Mouse (Mus musculus) forebrain, embryonic 15.5 days (tissue): ENCODE measurements at regions not wholly inside any gene's neighbourhood (a gene's known extent, or its start where the extent isn't known, plus 50 kb on each side); places are given as distances from the start of the nearest gene placed in this dataset.

ENCODE experiments used
- ATAC-seq: fragments of 200-750 bp; cut with Nextera tagmentation; replicated peaks from 2 replicates; pipeline ENCODE4 v1.8.0; 2017; ENCODE audit warnings: mild to moderate bottlenecking, moderate TSS enrichment, moderate library complexity
- H3K27ac ChIP-seq: fragments of 300-500 bp; sonication (generic); replicated peaks from 2 replicates; pipeline ENCODE4 v1.5.1; 2015; ENCODE audit warnings: mild to moderate bottlenecking, inconsistent platforms
- H3K27me3 ChIP-seq: fragments of 300-500 bp; sonication (generic); 2 replicates; pipeline ENCODE4 v1.6.1; 2015; ENCODE audit warnings: inconsistent platforms
- H3K36me3 ChIP-seq: fragments of 300-500 bp; sonication (generic); 2 replicates; pipeline ENCODE4 v1.6.1; 2015; ENCODE audit warnings: mild to moderate bottlenecking, inconsistent platforms
- H3K4me1 ChIP-seq: fragments of 300-500 bp; sonication (generic); 2 replicates; pipeline ENCODE4 v1.6.1; 2015; ENCODE audit warnings: inconsistent platforms
- H3K4me2 ChIP-seq: fragments of 300-500 bp; sonication (generic); replicated peaks from 2 replicates; pipeline ENCODE4 v1.6.1; 2015; ENCODE audit warnings: mild to moderate bottlenecking, inconsistent platforms
- H3K4me3 ChIP-seq: fragments of 300-500 bp; sonication (generic); 2 replicates; pipeline ENCODE4 v1.5.1; 2015; ENCODE audit warnings: mild to moderate bottlenecking, inconsistent platforms
- H3K9ac ChIP-seq: fragments of 300-500 bp; sonication (generic); replicated peaks from 2 replicates; pipeline ENCODE4 v1.6.1; 2015; ENCODE audit warnings: mild to moderate bottlenecking, inconsistent platforms
- H3K9me3 ChIP-seq: fragments of 300-500 bp; sonication (generic); 2 replicates; pipeline ENCODE4 v1.6.1; 2016; ENCODE audit warnings: inconsistent platforms
- WGBS: fragments of 180-500 bp; shearing (Covaris S2); methylation state at CpG from one replicate; pipeline ENCODE4 v1.1.7; 2015; ENCODE audit warnings: mixed read lengths; 5-methylcytosine and 5-hydroxymethylcytosine counted together

DNA sequence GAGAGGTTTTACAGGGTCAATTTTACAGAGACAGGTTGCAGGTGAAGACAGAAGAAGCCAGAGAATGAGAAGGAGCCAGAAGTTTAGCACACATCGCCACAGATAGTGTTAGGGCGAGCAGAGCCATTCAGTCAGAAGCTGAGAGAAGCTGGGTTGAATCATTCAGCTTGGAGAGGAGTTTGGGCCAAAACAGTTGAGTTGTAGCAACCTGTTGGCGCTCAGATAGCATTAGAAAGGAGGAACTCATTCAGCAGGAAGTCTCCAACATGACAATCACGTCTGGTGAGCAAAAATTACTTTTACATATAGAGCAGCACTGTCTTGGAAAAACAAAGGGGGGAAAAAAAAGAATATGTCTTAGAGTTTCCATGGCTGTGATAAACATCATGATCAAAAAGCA lies 53.2 kb downstream of the Fam43a start:
- H3K27me3 ChIP-seq, result no peaks in the 10 kb centered on the region
- H3K27ac ChIP-seq, result no peak overlapping the region
- ATAC-seq, result no peak
- H3K36me3 ChIP-seq, result no peaks in the 10 kb centered on the region
- peaks cover 12% of the 10 kb centered on the region for H3K4me1 ChIP-seq
- WGBS, result 84% methylated on average over 4 of the region's 4 CpGs
- no peak overlapping the region for H3K4me2 ChIP-seq
- no peaks in the 10 kb centered on the region for H3K9me3 ChIP-seq
- no peak overlapping the region for H3K4me3 ChIP-seq
- H3K9ac ChIP-seq, result no peak overlapping the region

- WGBS, result 73% methylated on average over 5 of the region's 5 CpGs
- ATAC-seq, result peak; percentile 78
- Histone ChIP-seq H3K27ac (0 out of 2 replicates have a peak overlapping the region, but pooled peaks have one; percentile 20), H3K27me3 (no peaks in the 10 kb centered on the region), H3K36me3 (no peaks in the 10 kb centered on the region), H3K4me3 (no peak overlapping the region), H3K4me1 (peaks cover 12% of the 10 kb centered on the region), H3K4me2 (no peak overlapping the region), H3K9me3 (no peaks in the 10 kb centered on the region), H3K9ac (no peak overlapping the region)
These were observed 54.3 kb downstream of the Fam43a start for GRCm38 (mm10) chr16:30653806-30654205.

DNA sequence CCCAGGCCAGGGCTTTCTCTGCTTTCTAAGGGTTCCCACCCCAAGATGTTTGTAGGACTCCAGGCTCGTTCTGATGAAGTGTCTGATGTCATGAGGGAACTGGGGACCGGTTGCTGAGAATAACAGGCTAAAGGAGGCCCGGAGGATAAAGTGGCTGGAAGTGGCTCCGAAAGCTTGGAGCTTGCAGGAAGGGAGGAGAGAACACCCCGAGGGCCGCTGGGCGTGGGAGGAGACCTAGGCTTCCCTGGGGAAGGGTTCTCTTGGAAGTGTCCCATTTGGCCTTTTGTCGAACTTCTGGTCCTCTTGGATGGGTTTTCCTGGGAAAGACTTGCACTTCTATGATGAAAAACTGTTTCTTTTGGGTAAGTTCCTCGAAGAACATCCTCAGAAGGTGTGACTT lies 54.7 kb downstream of the Fam43a start:
- Histone ChIP-seq H3K27ac (0 out of 2 replicates have a peak overlapping the region, but pooled peaks have one; percentile 20), H3K4me1 (peaks cover 12% of the 10 kb centered on the region), H3K36me3 (no peaks in the 10 kb centered on the region), H3K4me3 (no peak overlapping the region), H3K9me3 (no peaks in the 10 kb centered on the region), H3K27me3 (no peaks in the 10 kb centered on the region), H3K4me2 (no peak overlapping the region), H3K9ac (no peak overlapping the region)
- ATAC-seq, result no peak
- 87% methylated on average over 9 of the region's 9 CpGs for WGBS

DNA sequence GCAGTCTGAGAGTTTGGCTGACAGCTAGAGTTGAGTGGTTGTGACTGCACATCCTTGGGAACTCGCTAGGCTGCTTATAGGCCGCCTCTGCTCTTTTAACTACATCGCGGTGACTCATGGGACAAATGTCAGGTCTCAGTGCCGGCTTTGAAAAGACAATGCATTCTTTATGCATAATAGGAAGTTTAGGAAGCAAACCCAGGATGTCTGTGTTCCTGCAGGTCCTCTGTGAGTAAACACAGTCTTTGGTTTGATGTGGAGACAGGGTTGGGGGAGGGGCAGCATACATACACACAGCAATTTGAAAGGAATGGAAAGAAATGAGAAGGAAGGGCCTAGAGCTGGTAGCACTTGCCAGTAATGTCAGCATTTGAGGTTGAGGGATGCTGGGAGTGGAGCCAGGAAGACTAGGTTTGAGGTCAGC lies 56.3 kb downstream of the Fam43a start:
- Histone ChIP-seq H3K4me1 (peaks cover 12% of the 10 kb centered on the region), H3K9me3 (no peaks in the 10 kb centered on the region), H3K36me3 (no peaks in the 10 kb centered on the region), H3K27ac (0 out of 2 replicates have a peak overlapping the region, but pooled peaks have one; percentile 35), H3K27me3 (no peaks in the 10 kb centered on the region), H3K9ac (no peak overlapping the region), H3K4me3 (no peak overlapping the region), H3K4me2 (no peak overlapping the region)
- 32% methylated on average over 5 of the region's 5 CpGs for WGBS
- no peak for ATAC-seq

- WGBS, result 88% methylated on average over 17 of the region's 17 CpGs
- H3K36me3 ChIP-seq, result no peaks in the 10 kb centered on the region
- no peaks in the 10 kb centered on the region for H3K27me3 ChIP-seq
- H3K4me2 ChIP-seq, result no peak overlapping the region
- no peak overlapping the region for H3K27ac ChIP-seq
- no peaks in the 10 kb centered on the region for H3K9me3 ChIP-seq
- H3K4me3 ChIP-seq, result no peak overlapping the region
- no peak overlapping the region for H3K9ac ChIP-seq
- H3K4me1 ChIP-seq, result peaks cover 12% of the 10 kb centered on the region
- no peak for ATAC-seq
These were observed 57.4 kb downstream of the Fam43a start for GRCm38 (mm10) chr16:30656881-30657280.

DNA sequence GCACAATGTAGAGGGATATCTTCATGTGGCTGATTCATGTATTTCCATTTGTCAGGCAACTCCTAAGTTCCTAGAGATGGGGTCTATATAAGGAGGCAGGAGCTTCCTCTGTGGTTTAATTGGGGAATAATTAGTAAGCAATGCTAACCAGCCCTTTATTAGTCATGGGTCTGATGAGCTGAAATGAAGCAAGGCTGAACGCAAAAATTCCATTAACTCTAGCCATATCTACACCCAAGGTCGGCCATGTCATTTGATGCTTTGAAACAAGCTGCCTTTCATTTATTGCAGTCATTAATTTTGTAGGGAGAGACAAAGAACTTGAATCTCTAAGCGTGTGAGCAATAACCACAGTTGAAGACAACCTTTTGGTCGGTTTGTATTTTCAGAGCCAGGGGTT lies 59.4 kb downstream of the Fam43a start:
- no peak overlapping the region for H3K4me3 ChIP-seq
- no peak overlapping the region for H3K27ac ChIP-seq
- H3K27me3 ChIP-seq, result no peaks in the 10 kb centered on the region
- H3K4me2 ChIP-seq, result no peak overlapping the region
- ATAC-seq, result no peak
- 72% methylated on average over 4 of the region's 4 CpGs for WGBS
- H3K4me1 ChIP-seq, result peaks cover 9% of the 10 kb centered on the region
- no peak overlapping the region for H3K9ac ChIP-seq
- no peaks in the 10 kb centered on the region for H3K36me3 ChIP-seq
- no peaks in the 10 kb centered on the region for H3K9me3 ChIP-seq

GRCm38 (mm10) chr16:30661086-30661977 lies 61.8 kb downstream of the Fam43a start:
- no peaks in the 10 kb centered on the region for H3K4me1 ChIP-seq
- no peak overlapping the region for H3K4me2 ChIP-seq
- H3K27me3 ChIP-seq, result no peaks in the 10 kb centered on the region
- WGBS, result 64% methylated on average over 16 of the region's 16 CpGs
- H3K27ac ChIP-seq, result no peak overlapping the region
- H3K36me3 ChIP-seq, result no peaks in the 10 kb centered on the region
- H3K9ac ChIP-seq, result no peak overlapping the region
- no peak overlapping the region for H3K4me3 ChIP-seq
- no peaks in the 10 kb centered on the region for H3K9me3 ChIP-seq
- ATAC-seq, result no peak

DNA sequence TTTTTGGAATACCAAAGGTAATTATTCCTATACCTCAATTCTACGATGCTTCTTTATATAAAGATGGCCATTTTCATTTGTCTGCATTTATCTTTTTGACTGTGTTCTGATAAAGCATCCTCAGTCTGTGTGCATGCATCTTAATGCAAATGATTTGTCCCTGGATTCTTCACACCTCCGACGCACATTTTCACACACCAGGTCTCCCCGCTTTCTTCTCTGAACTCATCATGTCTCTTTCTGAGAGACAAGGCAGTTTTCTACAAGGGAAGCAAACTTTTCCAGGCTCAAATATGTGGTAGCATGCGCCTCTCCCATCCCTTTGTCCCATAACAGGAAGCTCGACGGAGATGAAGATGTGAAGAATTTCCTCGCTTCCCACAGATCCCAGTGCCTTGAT lies 63.5 kb downstream of the Fam43a start:
- ATAC-seq, result no peak
- Histone ChIP-seq H3K36me3 (no peaks in the 10 kb centered on the region), H3K27me3 (no peaks in the 10 kb centered on the region), H3K9me3 (no peaks in the 10 kb centered on the region), H3K4me2 (no peak overlapping the region), H3K9ac (no peak overlapping the region), H3K4me1 (no peaks in the 10 kb centered on the region), H3K4me3 (no peak overlapping the region), H3K27ac (no peak overlapping the region)
- WGBS, result 80% methylated on average over 8 of the region's 8 CpGs

GRCm38 (mm10) chr16:30663971-30664370 lies 64.4 kb downstream of the Fam43a start:
- no peaks in the 10 kb centered on the region for H3K27me3 ChIP-seq
- H3K27ac ChIP-seq, result no peak overlapping the region
- no peaks in the 10 kb centered on the region for H3K36me3 ChIP-seq
- no peaks in the 10 kb centered on the region for H3K9me3 ChIP-seq
- no peak overlapping the region for H3K4me2 ChIP-seq
- no peak for ATAC-seq
- H3K9ac ChIP-seq, result no peak overlapping the region
- WGBS, result 85% methylated on average over 3 of the region's 3 CpGs
- no peak overlapping the region for H3K4me3 ChIP-seq
- H3K4me1 ChIP-seq, result no peaks in the 10 kb centered on the region

DNA sequence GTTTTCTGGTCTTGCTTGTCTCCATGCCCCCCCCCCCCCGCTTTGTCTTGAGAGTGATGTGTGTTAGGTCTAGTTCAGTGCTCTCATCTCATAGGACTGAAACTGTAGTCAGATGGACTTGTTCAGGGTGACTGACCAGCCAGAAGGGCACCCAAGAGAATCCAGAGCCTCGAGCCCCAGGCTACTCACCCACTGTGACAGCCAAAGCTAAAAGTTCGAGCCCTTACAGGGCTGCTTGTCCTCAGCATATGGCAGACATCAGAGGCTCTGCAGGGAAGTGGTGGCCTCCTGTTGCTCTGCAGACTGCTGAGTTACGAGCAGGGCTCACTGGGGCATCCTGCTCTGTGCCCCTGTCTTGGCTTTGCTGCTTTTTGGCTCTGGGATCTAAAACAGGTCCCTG lies 64.9 kb downstream of the Fam43a start:
- Histone ChIP-seq H3K9ac (no peak overlapping the region), H3K9me3 (no peaks in the 10 kb centered on the region), H3K4me3 (no peak overlapping the region), H3K36me3 (no peaks in the 10 kb centered on the region), H3K27ac (no peak overlapping the region), H3K27me3 (no peaks in the 10 kb centered on the region), H3K4me1 (no peaks in the 10 kb centered on the region), H3K4me2 (no peak overlapping the region)
- ATAC-seq, result no peak
- 71% methylated on average over 4 of the region's 4 CpGs for WGBS

- 63% methylated on average over 2 of the region's 2 CpGs for WGBS
- ATAC-seq, result no peak
These were observed 66.4 kb downstream of the Fam43a start for GRCm38 (mm10) chr16:30665881-30666280.

GRCm38 (mm10) chr16:30669883-30670282 lies 70.4 kb downstream of the Fam43a start:
- Histone ChIP-seq H3K4me1 (0 out of 2 replicates have a peak, but pooled peaks cover 5% of the 10 kb centered on the region), H3K4me2 (no peak overlapping the region), H3K9ac (no peak overlapping the region), H3K4me3 (no peak overlapping the region), H3K9me3 (no peaks in the 10 kb centered on the region), H3K27me3 (no peaks in the 10 kb centered on the region), H3K27ac (no peak overlapping the region), H3K36me3 (no peaks in the 10 kb centered on the region)
- 84% methylated on average over 8 of the region's 8 CpGs for WGBS
- ATAC-seq, result no peak

More at GRCm38 (mm10) chr16:30665881-30666280, 66.4 kb downstream of the Fam43a start:
- no peak overlapping the region for H3K9ac ChIP-seq
- H3K4me3 ChIP-seq, result no peak overlapping the region
- no peak overlapping the region for H3K4me2 ChIP-seq
- H3K36me3 ChIP-seq, result no peaks in the 10 kb centered on the region
- H3K27me3 ChIP-seq, result no peaks in the 10 kb centered on the region
- H3K9me3 ChIP-seq, result no peaks in the 10 kb centered on the region
- H3K27ac ChIP-seq, result no peak overlapping the region
- no peaks in the 10 kb centered on the region for H3K4me1 ChIP-seq
